Mouse (Mus musculus): ENCODE results near the gene Ear2.
"Not testable (repeated sequence)": the region's sequence is repeated elsewhere in the genome, so short reads cannot be mapped to it uniquely, and the experiment has no call there.

Ear2 gene

DNA sequence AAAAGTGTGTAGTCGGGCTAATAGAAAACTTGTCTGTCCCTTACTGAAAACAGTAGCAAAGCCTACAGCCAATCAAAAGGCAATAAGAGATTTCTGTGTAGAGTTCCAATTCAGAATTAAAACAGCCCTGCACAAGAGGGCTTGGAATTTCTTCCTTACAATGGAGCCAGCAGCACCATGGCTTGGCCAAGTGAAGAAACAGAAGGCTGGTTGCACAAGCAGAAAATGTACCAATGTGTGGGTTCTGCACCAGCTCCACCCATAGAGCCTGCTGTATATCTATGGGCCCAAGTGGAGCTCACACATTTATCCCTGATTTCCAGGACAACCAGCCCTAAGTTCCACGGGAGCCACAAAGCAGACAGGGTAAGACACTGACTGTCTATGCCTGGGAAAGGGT, at the start of gene Ear2:
Gene Ear2, plus strand, starts transcription at position 301 of the 400 bp plus-strand sequence.
- not testable (repeated sequence) for DNase-seq (ENCODE audit: inconsistent ontology term)

DNA sequence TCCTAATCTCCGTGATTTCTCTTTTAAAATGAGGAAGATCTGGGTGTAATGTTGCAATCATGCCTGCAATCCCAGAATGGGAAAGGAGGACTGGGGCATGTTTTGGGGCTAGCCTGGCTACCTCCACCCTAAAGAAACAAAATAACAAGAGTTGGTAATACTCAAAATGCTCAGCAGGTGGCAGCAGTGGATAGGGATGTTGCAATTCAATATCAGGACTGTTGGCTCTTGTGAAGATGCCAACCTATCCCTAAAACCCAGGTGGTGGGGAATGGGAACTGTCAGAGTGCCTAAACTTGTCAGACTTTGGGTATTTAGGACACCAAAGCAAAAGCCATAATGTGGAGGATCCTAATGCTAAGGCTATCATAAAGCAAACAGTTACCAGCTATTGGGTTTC, 34.6 kb upstream of the Ear2 start:
- peak; percentile 1 for DNase-seq (ENCODE audit: inconsistent ontology term)

DNA sequence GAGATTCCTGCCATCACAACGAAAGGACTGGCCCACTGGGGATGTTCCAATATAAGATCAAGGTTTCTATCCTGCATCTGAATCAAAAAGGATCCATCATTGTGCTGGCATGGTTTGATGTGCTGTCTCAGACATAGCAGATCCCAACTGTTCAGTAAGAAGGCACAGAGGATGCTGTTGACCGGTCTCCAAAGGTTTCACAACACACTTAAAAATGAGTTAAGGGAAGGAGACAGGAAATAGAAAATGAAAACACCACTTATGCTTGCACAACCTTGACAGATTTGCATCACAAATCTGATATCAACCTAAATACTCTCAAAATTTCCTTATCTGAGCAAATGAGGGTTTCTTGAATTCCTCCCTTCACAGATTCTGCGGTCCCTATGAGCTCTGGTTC, 31.9 kb upstream of the Ear2 start:
- not testable (repeated sequence) for DNase-seq (ENCODE audit: inconsistent ontology term)

DNA sequence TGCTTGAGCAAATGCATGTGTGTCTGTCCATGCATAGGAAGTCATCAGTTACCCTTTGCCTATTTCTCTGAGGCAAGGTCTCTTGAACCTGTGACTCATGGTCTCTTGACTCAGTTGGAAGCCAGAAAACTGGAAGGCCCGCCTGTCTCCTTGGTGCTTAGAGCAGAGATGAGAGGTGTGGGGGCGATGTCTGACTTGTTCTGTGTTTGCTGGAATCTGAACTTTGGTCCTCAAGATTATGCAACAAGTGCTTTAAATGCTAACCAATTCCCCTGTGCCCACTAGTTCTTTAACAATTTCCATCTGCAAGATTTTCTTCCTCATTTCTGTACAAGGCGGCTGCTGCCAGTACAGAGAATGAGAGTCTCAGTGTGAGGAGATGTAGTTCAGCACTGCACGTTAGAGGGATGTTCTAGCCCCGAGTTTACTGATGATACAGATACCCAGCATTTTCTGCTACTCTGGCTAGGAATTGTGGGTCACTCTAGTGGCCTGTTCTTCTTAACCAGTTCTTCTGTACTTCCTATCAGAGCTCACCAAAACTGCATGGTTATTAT, 24.6 kb upstream of the Ear2 start:
- DNase-seq (ENCODE audit: inconsistent ontology term): not testable (repeated sequence)

DNA sequence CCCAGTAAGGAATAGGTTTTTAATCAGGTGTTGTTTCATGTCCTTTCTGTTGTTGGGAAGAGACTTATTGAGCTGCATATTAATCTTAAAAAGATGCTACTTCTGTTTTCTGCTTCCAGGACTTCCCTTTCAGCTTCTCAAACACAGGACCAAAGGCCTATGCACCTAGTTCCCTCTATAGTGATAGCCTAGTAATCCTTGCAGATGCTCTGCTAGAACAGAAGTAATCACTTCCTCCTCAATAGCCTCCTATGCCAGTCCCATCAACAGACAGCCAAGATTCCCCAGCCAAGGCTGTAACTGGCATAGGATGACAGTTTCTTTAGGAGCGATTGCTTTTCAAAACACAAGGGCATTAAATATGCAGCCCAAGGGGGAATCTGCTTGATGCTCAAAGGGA, 15.9 kb upstream of the Ear2 start:
- not testable (repeated sequence) for DNase-seq (ENCODE audit: inconsistent ontology term)

DNA sequence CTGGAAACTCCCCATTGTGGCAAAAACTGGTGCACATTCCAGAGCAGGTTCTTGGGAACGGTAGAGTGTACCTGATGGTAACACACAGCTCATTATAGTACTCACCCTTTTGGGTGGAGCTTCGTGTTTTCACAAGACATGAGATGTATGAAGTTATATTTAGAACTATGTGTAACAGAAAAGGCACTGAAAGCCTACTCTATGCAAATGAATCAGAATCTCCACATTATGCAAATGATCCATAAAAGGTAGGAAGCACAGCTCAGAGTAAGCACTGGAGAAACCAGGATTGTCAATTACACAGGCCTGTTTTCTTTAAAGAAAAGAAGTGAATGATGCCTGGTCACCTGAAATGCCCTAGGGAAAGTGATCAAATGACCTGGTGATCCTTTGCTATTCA, 14.9 kb upstream of the Ear2 start:
- DNase-seq (ENCODE audit: inconsistent ontology term): not testable (repeated sequence)

DNA sequence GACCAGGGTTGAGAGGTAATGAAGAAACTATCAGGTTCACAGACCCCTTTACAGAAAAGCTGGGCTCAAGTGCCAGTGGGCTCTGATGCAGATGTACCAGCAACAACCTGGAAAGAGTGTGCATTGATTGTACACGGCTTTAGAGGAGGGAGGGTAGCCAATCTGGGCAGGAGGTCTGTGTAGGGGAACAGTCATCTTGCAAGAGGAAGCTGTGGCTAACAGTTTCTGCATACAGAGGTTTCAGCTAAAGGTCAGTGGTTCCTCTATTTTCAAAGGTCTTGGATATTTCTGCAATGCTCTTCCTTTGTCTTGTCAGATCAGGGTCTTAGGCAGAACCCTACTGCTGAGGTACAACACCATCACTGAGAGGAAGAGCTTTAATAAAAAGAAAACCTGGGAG, 10.9 kb upstream of the Ear2 start:
- not testable (repeated sequence) for DNase-seq (ENCODE audit: inconsistent ontology term)

DNA sequence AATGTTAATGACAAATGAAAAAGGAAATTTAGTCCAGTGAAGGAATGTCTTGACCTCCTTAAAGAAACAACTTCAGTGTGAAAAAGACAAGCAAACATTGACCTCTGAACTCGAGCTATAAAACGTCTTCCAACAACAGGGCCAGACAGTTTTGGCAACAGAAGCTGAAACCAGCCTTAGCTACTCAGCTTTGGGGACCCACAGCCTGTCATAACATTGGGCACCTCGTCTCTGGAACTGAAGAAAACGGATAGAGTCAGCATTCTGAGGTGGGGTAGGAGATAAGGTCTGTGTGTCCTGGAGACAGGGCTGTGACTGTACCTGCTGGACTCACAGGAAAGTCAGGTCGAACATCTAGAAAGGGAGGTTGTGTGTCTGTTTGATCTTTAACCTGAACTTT, 8.0 kb upstream of the Ear2 start:
- DNase-seq (ENCODE audit: inconsistent ontology term): not testable (repeated sequence)

DNA sequence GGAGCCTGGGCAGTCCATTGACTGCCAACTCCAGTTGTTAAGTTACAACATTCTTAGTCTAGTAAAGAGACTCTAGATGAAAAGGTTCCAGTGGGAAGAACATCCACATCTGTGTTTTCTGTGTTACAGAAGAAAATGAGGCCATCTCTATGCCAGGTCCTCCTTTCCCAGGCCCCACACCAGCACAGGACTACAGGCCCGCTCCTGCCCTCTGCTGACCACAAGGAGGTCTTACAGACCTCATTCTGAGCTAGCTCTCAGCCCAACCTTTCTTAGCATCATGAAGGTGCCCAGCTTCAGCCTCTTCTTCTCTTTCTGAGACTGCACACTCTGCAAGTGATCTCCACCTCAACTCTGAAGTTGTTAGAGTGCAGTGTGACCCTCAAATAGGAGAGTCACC, 2.4 kb upstream of the Ear2 start:
- not testable (repeated sequence) for DNase-seq (ENCODE audit: inconsistent ontology term)

DNA sequence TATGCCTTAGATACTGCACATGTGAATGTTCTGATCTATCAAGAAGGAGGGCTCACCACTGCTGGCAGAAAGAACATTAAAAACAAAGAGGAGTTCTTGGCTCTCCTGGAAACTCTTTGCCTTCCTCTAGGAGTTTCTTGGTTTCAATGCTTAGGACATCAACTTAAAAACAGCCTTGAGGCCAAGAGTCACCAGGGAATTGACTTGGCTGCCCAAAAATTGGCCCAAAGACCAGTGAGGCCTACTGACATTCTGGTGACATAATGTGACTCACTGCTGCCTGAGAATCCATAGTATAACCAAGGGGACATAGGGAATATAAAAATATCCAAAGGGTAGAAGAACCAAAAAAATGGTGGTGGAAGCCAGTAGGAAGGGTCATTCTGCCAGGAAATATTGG, 8.5 kb downstream of the Ear2 start:
- no peak for DNase-seq (ENCODE audit: inconsistent ontology term)

DNA sequence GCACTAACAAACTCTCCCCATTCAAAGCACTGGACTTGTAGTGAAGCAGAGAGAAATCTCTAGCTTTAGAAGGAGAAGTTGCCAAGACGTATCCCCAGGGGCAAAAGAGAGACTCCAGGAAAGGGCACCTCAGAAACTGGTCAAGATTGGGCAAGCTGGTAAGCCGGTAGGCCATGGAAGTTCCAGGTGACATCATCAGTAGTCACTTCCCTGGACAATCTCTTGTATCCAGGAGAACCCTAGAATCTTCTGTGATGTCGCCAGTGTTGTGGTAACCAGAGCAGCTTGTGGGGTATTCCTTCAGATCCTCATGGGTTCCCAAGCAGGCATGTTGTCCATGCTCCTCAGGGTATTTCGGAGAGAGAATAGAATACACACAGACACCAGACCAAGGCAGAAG, 21.1 kb downstream of the Ear2 start, which contains the start of gene Gm3327:
Gene Gm3327, plus strand, starts transcription at position 301 of the 400 bp plus-strand sequence.
- DNase-seq (ENCODE audit: inconsistent ontology term): not testable (repeated sequence)
